Comparison of ENCODE assay signal across 22 mouse cellular contexts in genomic region chr2:160763816-160764215, GRCm38 (mm10). TPM values are rescaled to one million over a fixed set of nuclear protein-coding genes. Genes with fewer than 3 reads are reported as not detected.
DNase-seq lines count a peak whose midpoint lies in the region; ATAC-seq lines count a peak whose summit lies in the region.
"Had no signal": no experiment of that assay in that cellular context is flagged by ENCODE, and none has a peak within 500 bp of the region (broad histone marks: within the 10 kb centered on the region; RNA-seq: fewer than 3 reads in every experiment).

No protein-coding gene starts in this region.

- ATAC-seq in midbrain, embryonic 16.5 days, result no peak
- ATAC-seq in midbrain, embryonic 11.5 days (ENCODE audit: low FRiP score), result no peak
- peak; percentile 68 for ATAC-seq in CD4-positive, CD25-positive, alpha-beta regulatory T cell, adult 4 months
- no peak for ATAC-seq in hindbrain, embryonic 13.5 days (ENCODE audit: low FRiP score)
- ATAC-seq: forebrain, postnatal 0 days; intestine, postnatal 0 days; Patski had no signal

- peaks cover 22% of the 10 kb centered on the region for H3K36me3 ChIP-seq in midbrain, embryonic 16.5 days (ENCODE audit: control insufficient read depth, insufficient read depth, low read length)
- peaks cover 23% of the 10 kb centered on the region for H3K36me3 ChIP-seq in midbrain, embryonic 11.5 days (ENCODE audit: control insufficient read depth, insufficient read depth, low read length)
- peaks cover 83% of the 10 kb centered on the region for H3K36me3 ChIP-seq in hindbrain, embryonic 13.5 days

- H3K4me3 ChIP-seq in midbrain, embryonic 16.5 days (ENCODE audit: low read depth, low read length), result no peak overlapping the region
- no peak overlapping the region for H3K4me3 ChIP-seq in midbrain, embryonic 11.5 days (ENCODE audit: low read depth, low read length)
- no peak overlapping the region for H3K4me3 ChIP-seq in hindbrain, embryonic 13.5 days
- H3K4me3 ChIP-seq: embryonic facial prominence, embryonic 12.5 days; forebrain, embryonic 12.5 days; heart, embryonic 15.5 days had no signal

- H3K27ac ChIP-seq in midbrain, embryonic 16.5 days (ENCODE audit: low read length), result peak overlapping the region; percentile 20; the same call in 1 of the 2 replicates
- H3K27ac ChIP-seq in midbrain, embryonic 11.5 days (ENCODE audit: low read depth, low read length), result no peak overlapping the region
- no peak overlapping the region for H3K27ac ChIP-seq in hindbrain, embryonic 13.5 days
- H3K27ac ChIP-seq: embryonic facial prominence, embryonic 12.5 days; forebrain, embryonic 12.5 days; heart, embryonic 15.5 days; hindbrain, embryonic 14.5 days had no signal

- no peak overlapping the region for H3K4me2 ChIP-seq in midbrain, embryonic 16.5 days (ENCODE audit: low read length)
- no peak overlapping the region for H3K4me2 ChIP-seq in midbrain, embryonic 11.5 days
- H3K4me2 ChIP-seq in hindbrain, embryonic 13.5 days, result no peak overlapping the region
- H3K4me2 ChIP-seq: embryonic facial prominence, embryonic 12.5 days; forebrain, embryonic 12.5 days; heart, embryonic 11.5 days; heart, embryonic 15.5 days; hindbrain, embryonic 14.5 days had no signal

- no peaks in the 10 kb centered on the region for H3K9me3 ChIP-seq in midbrain, embryonic 16.5 days (replicated peaks; ENCODE audit: control insufficient read depth, low read length, poor library complexity, severe bottlenecking)
- H3K9me3 ChIP-seq in midbrain, embryonic 11.5 days (ENCODE audit: control insufficient read depth, low read length), result no peaks in the 10 kb centered on the region
- H3K9me3 ChIP-seq in hindbrain, embryonic 13.5 days, result no peaks in the 10 kb centered on the region
- H3K9me3 ChIP-seq: embryonic facial prominence, embryonic 12.5 days; forebrain, embryonic 12.5 days; heart, embryonic 15.5 days had no signal

- DNase-seq in midbrain, embryonic 11.5 days (ENCODE audit: low spot score, missing footprints), result no peak
- DNase-seq in induced T-regulatory cell, adult 2 months (ENCODE audit: low read depth), result peak; percentile 44
- DNase-seq in embryo, embryonic 9.5 days (ENCODE audit: extremely low spot score), result no peak
- DNase-seq: adrenal gland, adult 2 months; adrenal gland, postnatal 36 days; cerebellum, adult 2 months; cerebellum, postnatal 10 days; embryo, embryonic 11 days; forebrain, postnatal 0 days; heart, adult 18-20 months; heart, postnatal 14 days had no signal

- no peaks in the 10 kb centered on the region for H3K27me3 ChIP-seq in midbrain, embryonic 16.5 days (ENCODE audit: control insufficient read depth, insufficient read depth, low read depth, low read length)
- H3K27me3 ChIP-seq in midbrain, embryonic 11.5 days (ENCODE audit: control insufficient read depth, insufficient read depth, low read length), result no peaks in the 10 kb centered on the region
- no peaks in the 10 kb centered on the region for H3K27me3 ChIP-seq in hindbrain, embryonic 13.5 days
- H3K27me3 ChIP-seq: CH12.LX; embryonic facial prominence, embryonic 12.5 days; forebrain, embryonic 12.5 days; heart, embryonic 15.5 days; Patski had no signal

- 0 out of 2 replicates have a peak, but pooled peaks cover 3% of the 10 kb centered on the region for H3K4me1 ChIP-seq in midbrain, embryonic 16.5 days (ENCODE audit: control insufficient read depth, insufficient read depth, low read length)
- H3K4me1 ChIP-seq in midbrain, embryonic 11.5 days (ENCODE audit: control insufficient read depth, insufficient read depth, low read length), result no peaks in the 10 kb centered on the region
- no peaks in the 10 kb centered on the region; the same call in 1 of the 2 replicates for H3K4me1 ChIP-seq in hindbrain, embryonic 13.5 days (replicated peaks)
- H3K4me1 ChIP-seq: embryonic facial prominence, embryonic 12.5 days had no signal

- no peak overlapping the region for H3K9ac ChIP-seq in midbrain, embryonic 16.5 days (ENCODE audit: low read depth, low read length)
- no peak overlapping the region for H3K9ac ChIP-seq in midbrain, embryonic 11.5 days (ENCODE audit: low read length)
- no peak overlapping the region for H3K9ac ChIP-seq in hindbrain, embryonic 13.5 days
- H3K9ac ChIP-seq: embryonic facial prominence, embryonic 12.5 days; forebrain, embryonic 12.5 days; forebrain, postnatal 0 days; heart, embryonic 15.5 days; hindbrain, embryonic 14.5 days had no signal

- 86% methylated on average over 3 of the region's 3 CpGs for WGBS in midbrain, embryonic 16.5 days
- 89% methylated on average over 3 of the region's 3 CpGs for WGBS in midbrain, embryonic 11.5 days
- 90% methylated on average over 3 of the region's 3 CpGs for WGBS in hindbrain, embryonic 13.5 days

RNA-seq across cellular contexts. Expression of gene Plcg1, which starts 32.7 kb away (rescaled TPM):
- polyA plus RNA-seq in midbrain, embryonic 16.5 days (2015; fragmentation: Nextera tagmentation; extraction: Ambion mirVana), result 52.1 and 57.3 TPM in 2 replicates
- 64.0 and 65.3 TPM in 2 replicates for polyA plus RNA-seq in midbrain, embryonic 11.5 days (2014; fragmentation: Nextera tagmentation; extraction: Ambion mirVana)
- polyA plus RNA-seq in CD4-positive, CD25-positive, alpha-beta regulatory T cell, adult 4 months (2017; shearing (Covaris generic)), result 10 to 100 TPM; 56.4 to 66.8 TPM
- 67.9 and 68.8 TPM in 2 replicates for polyA plus RNA-seq in hindbrain, embryonic 13.5 days (2015; fragmentation: Nextera tagmentation; extraction: Ambion mirVana)
